Mouse (Mus musculus) limb, embryonic 15.5 days (tissue): ENCODE measurements around the gene Pigb. TPM values are rescaled to one million over a fixed set of nuclear protein-coding genes. Genes with fewer than 3 reads are reported as not detected.

ENCODE experiments used
- ATAC-seq: fragments of 200-750 bp; cut with Nextera tagmentation; 2 replicates; pipeline ENCODE4 v1.8.0; 2017; ENCODE audit warnings: low read depth, moderate TSS enrichment; ENCODE audit not compliant: insufficient number of reproducible peaks, low FRiP score, low TSS enrichment
- H3K27ac ChIP-seq: fragments of 300-500 bp; sonication (generic); 2 replicates; pipeline ENCODE4 v1.5.1; 2015; ENCODE audit warnings: moderate library complexity, mild to moderate bottlenecking, inconsistent platforms
- H3K27me3 ChIP-seq: fragments of 300-500 bp; sonication (generic); 2 replicates; pipeline ENCODE4 v1.6.1; 2015; ENCODE audit warnings: inconsistent platforms
- H3K36me3 ChIP-seq: fragments of 300-500 bp; sonication (generic); 2 replicates; pipeline ENCODE4 v1.6.1; 2015; ENCODE audit warnings: inconsistent platforms
- H3K4me1 ChIP-seq: fragments of 300-500 bp; sonication (generic); 2 replicates; pipeline ENCODE4 v1.6.1; 2015; ENCODE audit warnings: inconsistent platforms
- H3K4me2 ChIP-seq: fragments of 300-500 bp; sonication (generic); 2 replicates; pipeline ENCODE4 v1.6.1; 2015; ENCODE audit warnings: mild to moderate bottlenecking, inconsistent platforms
- H3K4me3 ChIP-seq: fragments of 300-500 bp; sonication (generic); 2 replicates; pipeline ENCODE4 v1.5.1; 2015; ENCODE audit warnings: mild to moderate bottlenecking, inconsistent platforms
- H3K9ac ChIP-seq: fragments of 300-500 bp; sonication (generic); 2 replicates; pipeline ENCODE4 v1.6.1; 2015; ENCODE audit warnings: inconsistent platforms
- H3K9me3 ChIP-seq: fragments of 300-500 bp; sonication (generic); 2 replicates; pipeline ENCODE4 v1.6.1; 2016; ENCODE audit warnings: inconsistent platforms
- WGBS: fragments of 180-500 bp; shearing (Covaris S2); methylation state at CpG from one replicate; pipeline ENCODE4 v1.1.7; 2015; 5-methylcytosine and 5-hydroxymethylcytosine counted together
- polyA plus RNA-seq: library from polyadenylated mRNA; unstranded; fragments of >200 nt; fragmentation: Nextera tagmentation; extraction: Ambion mirVana; gene quantifications from 2 replicates; pipeline ENCODE4 v1.2.1, GENCODE M21; 2015

The Pigb gene
- polyA plus RNA-seq, 1 experiment from 2014 or later, result 13.7 TPM

DNA sequence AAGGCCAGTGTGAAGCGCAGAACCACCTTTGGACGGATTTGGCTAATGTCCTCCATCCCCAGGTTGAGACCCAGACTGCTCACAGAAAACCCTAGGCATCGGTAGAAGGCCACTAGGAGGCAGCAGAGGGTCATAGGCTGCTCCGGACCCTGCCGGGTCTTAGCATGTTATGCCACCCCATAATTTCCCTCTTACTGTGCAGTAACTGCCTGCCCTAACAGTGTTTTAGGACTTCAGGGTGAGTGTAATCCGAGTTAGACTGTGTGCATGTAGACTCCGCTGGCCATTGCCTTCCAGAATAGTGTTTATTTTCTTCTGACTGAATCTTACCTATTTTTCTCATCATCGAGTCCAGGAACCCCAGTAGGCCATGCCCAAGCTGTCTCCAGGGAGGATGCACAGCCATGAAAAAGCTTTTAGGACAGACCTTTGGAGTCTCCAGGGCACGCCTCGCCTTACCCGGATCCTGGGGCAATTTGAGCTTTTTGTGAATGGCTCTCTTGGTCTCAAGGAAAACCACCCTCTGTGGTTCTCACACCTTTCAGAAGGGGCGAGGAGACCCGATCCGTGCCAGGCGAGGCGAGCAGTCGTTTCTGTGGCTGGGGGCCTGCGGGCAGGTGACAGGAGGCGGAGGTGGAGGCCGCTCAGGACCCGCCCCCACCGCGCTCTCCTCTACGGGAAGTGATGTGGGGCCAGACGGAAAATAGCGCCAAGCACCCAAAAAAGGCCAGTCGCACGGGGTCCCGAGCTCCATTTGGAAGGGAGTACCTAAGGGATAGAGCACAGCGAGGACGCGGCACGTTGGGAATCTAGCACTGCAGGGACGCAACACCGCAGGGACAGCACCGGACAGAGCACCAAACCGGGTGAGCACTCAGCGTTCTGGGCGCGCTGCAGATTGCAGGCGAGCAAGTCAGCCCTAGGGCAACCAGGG is 4.2 kb upstream of the Pigb start, which contains the start of gene Rab27a:
Gene Rab27a (plus strand): TSS at position 709 of the 934 bp plus-strand sequence.
- H3K27ac ChIP-seq, result no peak within 1 kb of the TSS

DNA sequence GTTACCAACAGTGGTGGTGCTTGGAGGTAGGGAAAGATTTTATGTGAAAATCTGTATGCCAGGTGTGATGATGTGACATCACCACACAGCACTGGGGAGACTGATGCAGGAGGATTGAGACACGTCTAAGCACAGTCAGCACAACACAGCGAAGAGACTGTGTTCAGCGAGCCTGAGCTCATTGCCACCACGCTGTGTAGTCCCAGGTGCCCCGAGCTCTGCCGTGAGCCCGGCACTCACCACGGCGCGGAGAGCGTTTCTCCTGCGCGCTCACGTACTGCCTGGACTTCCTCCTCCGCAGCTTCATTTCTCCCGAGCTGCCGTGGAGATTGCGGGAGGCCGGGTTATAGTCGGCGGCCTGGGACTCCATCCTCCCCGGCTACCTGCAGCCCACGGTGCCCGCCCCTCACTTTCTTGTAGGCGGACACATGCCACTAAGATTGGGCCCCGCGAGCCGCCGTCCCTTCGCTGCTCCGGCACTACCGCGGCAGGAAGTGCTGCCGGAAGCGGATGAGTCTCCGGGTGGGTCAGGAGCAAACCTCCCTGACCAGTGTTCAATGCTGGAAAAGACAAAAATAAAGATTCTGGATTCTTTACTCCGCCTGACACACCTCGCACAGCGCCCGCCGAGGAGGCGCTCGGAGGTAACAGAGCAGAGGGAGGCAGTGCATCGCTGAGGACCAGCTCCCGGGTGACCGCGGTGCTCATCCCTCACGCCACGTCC is 794 bp downstream of the Pigb start:
- Histone ChIP-seq H3K4me1 (peaks cover 19% of the 10 kb centered on the region), H3K9ac (peak overlapping the region; percentile 85), H3K4me3 (peak overlapping the region; percentile 85), H3K27me3 (no peaks in the 10 kb centered on the region), H3K27ac (peak overlapping the region; percentile 87), H3K36me3 (peaks cover 11% of the 10 kb centered on the region), H3K4me2 (peak overlapping the region; percentile 72), H3K9me3 (no peaks in the 10 kb centered on the region)
- WGBS, result under 1% methylated on average over 49 of the region's 49 CpGs
- peak; percentile 81 for ATAC-seq

More for the DNA sequence above, 4.2 kb upstream of the Pigb start, which contains the start of gene Rab27a:
- Histone ChIP-seq H3K4me1 (peaks cover 23% of the 10 kb centered on the region), H3K9me3 (no peaks in the 10 kb centered on the region), H3K4me3 (peak within 1 kb of the TSS; percentile 47), H3K9ac (peak within 1 kb of the TSS; percentile 41), H3K27me3 (no peaks in the 10 kb centered on the region), H3K4me2 (peak within 1 kb of the TSS; percentile 89), H3K36me3 (no peaks in the 10 kb centered on the region)
- peak; percentile 36; the same call in 1 of the 2 replicates for ATAC-seq
- 1% methylated on average over 41 of the region's 41 CpGs for WGBS

DNA sequence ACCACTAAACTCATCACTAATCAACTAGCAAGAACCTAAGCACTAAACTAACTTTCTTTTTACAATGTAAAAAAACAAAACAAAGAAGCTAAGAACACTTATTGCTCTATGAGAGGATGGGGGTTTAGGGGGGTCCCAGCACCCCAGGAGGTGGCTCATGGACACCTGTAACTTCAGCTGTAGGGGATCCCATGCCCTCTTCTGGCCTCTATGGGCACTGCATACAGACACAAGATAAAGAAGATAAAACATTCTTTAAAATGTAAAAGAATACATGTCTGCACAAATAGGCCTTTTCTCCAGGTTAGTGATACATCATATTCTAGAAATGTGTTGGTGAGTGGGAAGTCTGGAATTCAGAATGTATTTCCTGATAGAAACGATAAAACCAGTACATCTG is 6.8 kb downstream of the Pigb start:
- no peak overlapping the region for H3K9ac ChIP-seq
- H3K36me3 ChIP-seq, result peaks cover 61% of the 10 kb centered on the region
- no peaks in the 10 kb centered on the region for H3K4me1 ChIP-seq
- no peaks in the 10 kb centered on the region for H3K9me3 ChIP-seq
- ATAC-seq, result no peak
- H3K27me3 ChIP-seq, result no peaks in the 10 kb centered on the region
- 91% methylated on average over 1 of the region's 1 CpGs for WGBS
- no peak overlapping the region for H3K27ac ChIP-seq
- H3K4me3 ChIP-seq, result no peak overlapping the region
- no peak overlapping the region for H3K4me2 ChIP-seq

GRCm38 (mm10) chr9:73031421-73031820 is 8.8 kb downstream of the Pigb start:
- WGBS, result 68% methylated on average over 4 of the region's 4 CpGs
- ATAC-seq, result no peak
- no peak overlapping the region for H3K4me2 ChIP-seq
- H3K27me3 ChIP-seq, result no peaks in the 10 kb centered on the region
- no peak overlapping the region for H3K27ac ChIP-seq
- H3K4me1 ChIP-seq, result 0 out of 2 replicates have a peak, but pooled peaks cover 2% of the 10 kb centered on the region
- peaks cover 62% of the 10 kb centered on the region for H3K36me3 ChIP-seq
- no peaks in the 10 kb centered on the region for H3K9me3 ChIP-seq
- H3K9ac ChIP-seq, result no peak overlapping the region
- no peak overlapping the region for H3K4me3 ChIP-seq

- Histone ChIP-seq H3K9me3 (no peaks in the 10 kb centered on the region), H3K4me2 (no peak overlapping the region), H3K9ac (no peak overlapping the region), H3K4me1 (peaks cover 7% of the 10 kb centered on the region; the same call in 1 of the 2 replicates), H3K27ac (no peak overlapping the region), H3K4me3 (no peak overlapping the region), H3K36me3 (peaks cover 58% of the 10 kb centered on the region), H3K27me3 (no peaks in the 10 kb centered on the region)
- WGBS, result 95% methylated on average over 1 of the region's 1 CpGs
- ATAC-seq, result no peak
These were observed 9.7 kb downstream of the Pigb start for GRCm38 (mm10) chr9:73030443-73030842.

GRCm38 (mm10) chr9:73025818-73026636 is 14.2 kb downstream of the Pigb start:
- H3K27ac ChIP-seq, result no peak overlapping the region; the same call in 1 of the 2 replicates
- H3K4me1 ChIP-seq, result peaks cover 7% of the 10 kb centered on the region; the same call in 1 of the 2 replicates
- H3K4me2 ChIP-seq, result peak overlapping the region; percentile 32
- WGBS, result 25% methylated on average over 17 of the region's 17 CpGs
- H3K9me3 ChIP-seq, result no peaks in the 10 kb centered on the region
- no peak overlapping the region for H3K9ac ChIP-seq
- ATAC-seq, result peak; percentile 32; the same call in 1 of the 2 replicates
- H3K36me3 ChIP-seq, result peaks cover 33% of the 10 kb centered on the region
- no peaks in the 10 kb centered on the region for H3K27me3 ChIP-seq
- H3K4me3 ChIP-seq, result 0 out of 2 replicates have a peak overlapping the region, but pooled peaks have one; percentile 9

DNA sequence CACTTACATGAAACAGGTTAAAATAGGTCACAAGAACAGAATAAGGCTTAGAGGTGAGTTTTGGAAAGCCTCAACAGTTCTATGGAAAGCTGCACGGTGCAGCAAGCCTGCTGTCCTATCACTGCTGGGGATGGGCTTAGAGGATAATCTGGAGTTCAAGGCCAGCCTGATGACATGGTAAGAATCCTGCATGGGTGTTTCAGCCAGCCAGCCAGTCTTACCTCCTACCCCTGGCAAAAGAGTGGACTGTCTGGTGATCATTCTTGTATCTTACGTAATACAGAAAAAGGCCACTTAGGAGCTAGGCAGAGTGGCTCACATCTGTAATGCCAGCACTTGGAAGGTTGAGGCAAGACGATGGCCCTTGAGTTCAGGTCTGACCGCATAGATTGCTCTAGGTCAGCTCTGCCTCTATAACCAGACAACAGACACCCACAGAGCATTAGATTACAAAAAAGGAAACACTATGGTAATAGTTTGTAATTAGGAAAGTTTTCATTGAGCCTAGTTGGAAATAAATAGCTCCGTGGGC is 19.5 kb downstream of the Pigb start:
- Histone ChIP-seq H3K36me3 (peaks cover 61% of the 10 kb centered on the region), H3K4me3 (no peak overlapping the region), H3K4me1 (no peaks in the 10 kb centered on the region; the same call in 1 of the 2 replicates), H3K27me3 (no peaks in the 10 kb centered on the region), H3K9ac (no peak overlapping the region), H3K9me3 (no peaks in the 10 kb centered on the region), H3K4me2 (no peak overlapping the region), H3K27ac (no peak overlapping the region)
- WGBS, result 83% methylated on average over 5 of the region's 5 CpGs
- ATAC-seq, result no peak

DNA sequence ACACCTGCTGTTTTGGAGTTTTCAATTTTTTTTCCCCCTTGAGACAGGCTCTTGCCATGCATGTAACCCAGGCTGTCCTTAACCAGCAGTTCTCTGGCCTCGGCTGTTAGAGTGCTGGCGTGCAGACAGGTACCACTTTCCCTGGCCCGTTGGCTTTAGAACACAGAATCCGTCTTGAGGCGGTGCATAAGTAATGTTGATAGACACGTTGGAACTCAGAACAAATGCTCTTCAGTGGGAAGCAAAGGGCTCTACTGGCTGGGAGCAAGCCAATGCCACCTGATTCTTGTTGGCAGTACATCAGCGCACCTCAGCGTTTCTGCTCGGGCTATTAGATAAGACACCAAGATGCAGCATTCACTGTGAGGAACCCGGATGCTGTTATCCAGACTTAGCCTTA is 20.3 kb downstream of the Pigb start:
- Histone ChIP-seq H3K27ac (no peak overlapping the region), H3K4me3 (no peak overlapping the region), H3K9ac (no peak overlapping the region), H3K9me3 (no peaks in the 10 kb centered on the region), H3K4me2 (no peak overlapping the region), H3K4me1 (no peaks in the 10 kb centered on the region), H3K36me3 (peaks cover 67% of the 10 kb centered on the region), H3K27me3 (no peaks in the 10 kb centered on the region)
- WGBS, result 94% methylated on average over 10 of the region's 10 CpGs
- ATAC-seq, result no peak

DNA sequence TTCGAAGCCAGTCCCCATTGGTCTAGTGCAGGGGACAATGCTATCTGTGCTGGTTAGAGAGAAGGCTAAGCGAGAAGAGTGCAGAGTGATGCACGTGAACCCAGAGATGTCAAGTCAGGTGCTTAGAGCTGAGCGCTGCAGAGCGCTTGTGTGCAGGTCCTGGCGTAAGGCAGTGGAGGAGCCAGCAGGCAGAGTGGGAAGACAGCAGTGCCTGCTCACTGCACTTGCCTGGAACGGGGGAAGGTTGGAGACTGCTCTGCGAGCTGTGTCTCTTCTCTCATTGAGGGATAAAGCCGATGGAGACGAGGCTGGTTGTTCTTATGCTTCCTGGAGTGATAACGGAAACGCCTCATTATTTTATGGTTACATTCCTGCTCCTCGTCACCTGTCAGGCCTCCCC is 25.5 kb downstream of the Pigb start:
- H3K4me3 ChIP-seq, result no peak overlapping the region
- no peak overlapping the region for H3K27ac ChIP-seq
- peaks cover 80% of the 10 kb centered on the region for H3K36me3 ChIP-seq
- no peaks in the 10 kb centered on the region for H3K9me3 ChIP-seq
- no peak overlapping the region for H3K4me2 ChIP-seq
- 71% methylated on average over 13 of the region's 13 CpGs for WGBS
- no peak for ATAC-seq
- no peak overlapping the region for H3K9ac ChIP-seq
- no peaks in the 10 kb centered on the region for H3K27me3 ChIP-seq
- no peaks in the 10 kb centered on the region for H3K4me1 ChIP-seq

DNA sequence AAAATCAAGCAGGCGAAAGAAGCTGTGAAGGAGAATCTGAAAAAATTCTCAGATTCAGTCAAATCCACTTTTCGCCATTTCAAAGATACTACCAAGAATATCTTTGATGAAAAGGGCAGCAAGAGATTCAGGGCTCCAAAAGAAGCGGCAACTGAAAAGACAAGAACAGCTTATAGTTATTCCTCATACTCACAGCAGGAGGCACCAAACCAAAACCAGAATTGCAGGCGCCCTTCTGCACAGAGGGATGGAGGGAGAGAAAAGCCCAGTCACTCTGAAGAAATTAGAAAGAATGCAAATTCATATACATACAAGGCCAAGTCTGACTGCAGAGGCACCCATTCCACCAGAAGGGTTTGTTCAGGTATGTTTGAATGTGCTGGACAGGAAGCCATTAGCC is 27.5 kb downstream of the Pigb start:
- 86% methylated on average over 4 of the region's 4 CpGs for WGBS
- Histone ChIP-seq H3K4me2 (no peak overlapping the region), H3K9me3 (no peaks in the 10 kb centered on the region), H3K4me1 (no peaks in the 10 kb centered on the region), H3K9ac (no peak overlapping the region), H3K36me3 (peaks cover 66% of the 10 kb centered on the region), H3K4me3 (no peak overlapping the region), H3K27me3 (no peaks in the 10 kb centered on the region), H3K27ac (no peak overlapping the region)
- no peak for ATAC-seq

DNA sequence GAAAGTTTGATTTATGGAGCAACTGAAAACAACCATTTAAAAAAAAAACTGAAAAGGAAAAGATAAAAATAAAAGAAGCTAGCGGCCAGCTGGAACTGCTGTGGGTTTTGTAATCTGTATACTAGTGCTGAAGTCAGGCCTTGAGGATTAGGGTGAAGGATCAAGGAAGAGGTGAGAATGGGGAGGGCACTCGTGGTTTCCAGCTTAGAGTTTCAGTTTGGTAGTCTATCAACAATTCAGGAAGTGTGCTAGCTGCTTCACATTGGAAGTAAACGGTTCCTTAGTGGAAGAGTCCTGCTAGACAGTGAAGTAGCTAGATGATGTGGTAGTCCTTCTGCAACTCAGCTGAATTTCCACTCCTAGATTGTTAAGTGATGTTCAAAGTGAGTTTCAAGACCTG is 31.8 kb downstream of the Pigb start:
- WGBS, result 68% methylated on average over 3 of the region's 3 CpGs
- peaks cover 45% of the 10 kb centered on the region for H3K36me3 ChIP-seq
- no peaks in the 10 kb centered on the region for H3K9me3 ChIP-seq
- no peak overlapping the region for H3K27ac ChIP-seq
- no peak overlapping the region for H3K9ac ChIP-seq
- no peak for ATAC-seq
- no peaks in the 10 kb centered on the region for H3K27me3 ChIP-seq
- H3K4me1 ChIP-seq, result no peaks in the 10 kb centered on the region
- no peak overlapping the region for H3K4me2 ChIP-seq
- H3K4me3 ChIP-seq, result no peak overlapping the region
